Mouse (Mus musculus) left cerebral cortex, postnatal 25 days (tissue): ENCODE measurements around the gene Hoxa2. TPM values are rescaled to one million over a fixed set of nuclear protein-coding genes. Genes with fewer than 3 reads are reported as not detected.

Experiments used
- DNase-seq, 2 experiments: peaks; one replicate each; pipeline ENCODE4 v3.0.0; 2022; ENCODE audit warnings: low spot score in 2 of 2, mixed read lengths in 1 of 2
- intact Hi-C: fragments of 180-260 bp; cut with DNase I; formaldehyde crosslinking; loops from one replicate; pipeline ENCODE4 v1.15.1; 2025
- total RNA-seq, 2 experiments: library from RNA; stranded (reverse); gene quantifications; 2 replicates each; pipeline ENCODE4 v1.2.3; 2021

Gene Hoxa2
- not detected for total RNA-seq

DNA sequence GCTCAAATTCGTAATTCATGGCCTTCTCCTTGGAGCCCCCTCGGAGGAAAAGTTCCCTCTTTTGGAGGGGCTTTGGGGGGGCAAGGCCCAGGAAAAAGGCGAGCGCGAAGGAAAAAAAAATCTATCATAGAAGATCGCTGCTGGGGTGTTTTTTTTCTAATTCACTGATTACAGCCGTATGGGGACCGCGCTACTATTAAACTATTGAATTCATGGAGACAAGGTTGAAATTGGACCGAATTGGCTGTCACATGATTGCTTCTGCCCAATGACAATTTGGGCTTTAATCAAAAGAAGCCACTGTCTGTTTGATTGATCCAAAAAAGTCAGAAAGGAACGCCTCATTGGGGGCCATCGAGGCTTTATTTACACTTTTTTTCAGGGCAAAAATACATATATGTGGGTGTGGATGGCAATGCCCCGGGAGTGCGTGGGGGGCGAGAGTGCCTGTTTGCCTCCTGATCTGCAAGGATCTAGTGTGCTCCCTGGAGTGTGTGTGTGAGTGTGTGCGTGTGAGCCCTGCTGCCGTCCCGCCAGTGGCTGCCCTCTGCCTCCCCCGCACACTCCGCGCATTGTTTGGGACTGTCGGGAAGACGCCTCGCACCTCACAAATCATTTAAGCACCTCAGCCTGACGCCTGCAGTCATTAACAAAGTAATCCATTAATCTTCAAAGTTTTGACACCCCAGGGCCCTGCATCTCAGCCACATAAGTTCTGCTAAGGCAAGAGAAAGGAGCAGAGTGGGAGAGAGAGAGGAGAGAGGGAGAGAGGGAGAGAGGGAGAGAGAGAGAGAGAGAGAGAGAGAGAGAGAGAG, at the start of gene Hoxa2:
TSS of gene Hoxa2 (minus strand) at position 206 of the 815 bp plus-strand sequence.
- intact Hi-C loops: loop anchor here (5.0 kb wide), 3 partner anchors 37 to 147 kb away; partner anchors contain the start of genes Evx1 and Hoxa5
- no peak for DNase-seq

DNA sequence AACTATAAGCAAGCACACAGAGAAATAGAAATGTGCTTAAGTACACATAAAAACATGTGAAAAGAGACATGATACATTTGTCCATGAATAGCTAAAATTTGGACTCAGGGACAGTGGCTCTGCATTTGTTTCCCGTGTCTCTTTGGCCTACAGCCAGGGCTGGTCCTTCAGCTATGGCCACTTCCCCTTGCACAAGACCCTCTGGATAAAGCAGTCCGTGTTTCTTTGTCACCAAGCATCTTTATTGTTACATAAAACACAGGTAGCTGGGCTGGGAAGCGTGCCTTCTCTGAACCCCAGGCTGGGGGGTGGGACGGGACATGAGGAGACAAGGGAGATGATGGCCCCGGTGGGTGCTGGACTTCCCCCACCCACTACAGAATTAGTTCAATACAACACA, 49.6 kb upstream of the Hoxa2 start:
- intact Hi-C loops: loop anchor here (5.0 kb wide), 1 partner anchor 207 kb away; no protein-coding TSS in a partner anchor

GRCm38 (mm10) chr6:52213119-52213986, 48.7 kb upstream of the Hoxa2 start, which contains the start of the genes Hoxa3 and Gm28308:
Hoxa3 (minus strand) TSS chr6:52213336.
Gm28308 (minus strand) TSS chr6:52213339.
- DNase-seq: no peak
- intact Hi-C loops: loop anchor here (5.0 kb wide), 1 partner anchor 206 kb away; no protein-coding TSS in a partner anchor

More for the DNA sequence above, 49.6 kb upstream of the Hoxa2 start:
- no peak for DNase-seq

- intact Hi-C loops: loop anchor here (5.0 kb wide), 1 partner anchor 205 kb away; no protein-coding TSS in a partner anchor
- DNase-seq: no peak
Measured at GRCm38 (mm10) chr6:52212556-52213118, 48.0 kb upstream of the Hoxa2 start.

GRCm38 (mm10) chr6:52211961-52212360, 47.3 kb upstream of the Hoxa2 start:
- intact Hi-C loops: loop anchor here (5.0 kb wide), 1 partner anchor 205 kb away; no protein-coding TSS in a partner anchor
- no peak for DNase-seq

DNA sequence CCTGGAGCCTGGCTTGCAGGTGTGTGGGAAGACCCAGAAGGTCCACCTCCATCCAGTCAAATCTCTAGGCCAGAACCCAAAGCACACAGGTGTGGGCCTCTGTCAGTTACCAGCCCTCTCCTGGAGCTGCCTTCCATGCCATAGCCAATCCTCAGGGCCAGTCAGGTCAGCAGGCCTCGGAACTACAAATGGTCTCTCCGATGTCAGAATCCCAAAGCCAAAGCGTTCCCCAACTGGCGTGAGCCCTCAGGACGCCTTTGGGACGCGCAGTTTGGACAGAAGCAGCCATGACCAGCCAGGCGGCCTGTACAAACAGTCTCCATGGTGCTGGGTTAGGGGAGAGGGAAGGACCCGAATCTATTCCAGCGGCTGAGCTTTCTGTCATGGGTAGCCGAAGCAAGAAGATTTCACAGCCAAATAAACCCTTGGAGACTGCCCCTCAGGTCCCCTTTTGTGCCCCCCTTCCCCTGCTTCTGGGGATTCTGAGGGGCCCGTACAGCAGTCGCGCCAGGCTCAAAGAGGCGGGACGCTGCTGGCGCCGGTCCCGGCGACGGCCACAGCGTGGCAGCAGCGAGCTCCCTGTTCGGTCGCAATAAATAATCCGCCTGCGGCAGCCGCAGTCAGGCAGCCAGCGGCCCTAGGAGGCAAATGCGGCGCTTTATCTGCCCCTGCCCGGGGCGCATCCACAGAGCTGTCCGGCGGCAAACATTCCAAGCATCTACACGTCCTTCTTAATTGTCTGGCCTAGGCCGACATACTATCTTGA, 46.7 kb upstream of the Hoxa2 start:
- DNase-seq: peak; percentile 46 to 60
- intact Hi-C loops: loop anchor here (5.0 kb wide), 1 partner anchor 204 kb away; no protein-coding TSS in a partner anchor

GRCm38 (mm10) chr6:52209685-52210046, 45.0 kb upstream of the Hoxa2 start:
- DNase-seq: no peak
- intact Hi-C loops: loop anchor here (5.0 kb wide), 1 partner anchor 202 kb away; no protein-coding TSS in a partner anchor

- DNase-seq: no peak
- intact Hi-C loops: no loop called here
Measured at GRCm38 (mm10) chr6:52208868-52209684, 44.4 kb upstream of the Hoxa2 start.

DNA sequence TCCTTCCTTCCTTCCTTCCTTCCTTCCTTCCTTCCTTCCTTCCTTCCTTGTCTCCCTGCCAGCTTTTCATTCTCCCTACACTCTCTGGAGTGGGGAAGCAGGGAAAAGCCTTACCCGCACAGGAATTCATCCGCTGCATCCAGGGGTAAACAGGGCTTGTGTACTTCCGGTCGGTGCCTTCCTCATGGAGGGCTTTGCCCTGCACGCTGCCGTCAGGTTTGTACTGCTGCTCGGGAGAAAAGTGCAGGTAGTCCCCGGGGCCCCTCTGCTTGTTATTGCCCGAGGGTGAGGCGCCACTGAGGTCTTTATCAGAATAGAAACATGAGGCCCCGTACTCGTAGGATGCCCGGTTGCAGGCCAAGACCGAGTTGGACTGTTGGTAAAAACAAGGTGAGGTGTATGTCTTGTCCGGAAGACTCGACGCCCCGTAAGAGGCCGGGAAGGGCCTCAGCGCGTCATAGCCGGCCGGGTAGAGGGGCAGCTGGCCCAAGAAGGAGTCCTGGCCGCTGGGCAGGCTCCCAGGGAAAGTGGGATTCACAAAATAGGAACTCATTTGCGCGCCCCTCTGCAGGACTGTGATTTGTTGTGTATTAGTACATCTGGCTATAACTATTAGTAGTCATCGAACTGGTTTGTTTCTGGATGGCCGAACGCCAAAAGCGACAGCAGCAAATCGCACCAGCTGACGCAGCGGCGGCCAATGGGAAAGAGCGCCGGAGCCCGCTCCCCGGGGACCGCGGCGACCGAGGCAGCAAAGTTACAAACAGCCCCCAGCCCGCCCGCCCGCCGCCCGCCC, 43.6 kb upstream of the Hoxa2 start, which contains the start of gene Hoxa6:
TSS of gene Hoxa6 (minus strand) at position 651 of the 796 bp plus-strand sequence.
- DNase-seq: no peak
- intact Hi-C loops: no loop called here

GRCm38 (mm10) chr6:52207684-52207976, 43.0 kb upstream of the Hoxa2 start:
- intact Hi-C loops: no loop called here
- no peak for DNase-seq

DNA sequence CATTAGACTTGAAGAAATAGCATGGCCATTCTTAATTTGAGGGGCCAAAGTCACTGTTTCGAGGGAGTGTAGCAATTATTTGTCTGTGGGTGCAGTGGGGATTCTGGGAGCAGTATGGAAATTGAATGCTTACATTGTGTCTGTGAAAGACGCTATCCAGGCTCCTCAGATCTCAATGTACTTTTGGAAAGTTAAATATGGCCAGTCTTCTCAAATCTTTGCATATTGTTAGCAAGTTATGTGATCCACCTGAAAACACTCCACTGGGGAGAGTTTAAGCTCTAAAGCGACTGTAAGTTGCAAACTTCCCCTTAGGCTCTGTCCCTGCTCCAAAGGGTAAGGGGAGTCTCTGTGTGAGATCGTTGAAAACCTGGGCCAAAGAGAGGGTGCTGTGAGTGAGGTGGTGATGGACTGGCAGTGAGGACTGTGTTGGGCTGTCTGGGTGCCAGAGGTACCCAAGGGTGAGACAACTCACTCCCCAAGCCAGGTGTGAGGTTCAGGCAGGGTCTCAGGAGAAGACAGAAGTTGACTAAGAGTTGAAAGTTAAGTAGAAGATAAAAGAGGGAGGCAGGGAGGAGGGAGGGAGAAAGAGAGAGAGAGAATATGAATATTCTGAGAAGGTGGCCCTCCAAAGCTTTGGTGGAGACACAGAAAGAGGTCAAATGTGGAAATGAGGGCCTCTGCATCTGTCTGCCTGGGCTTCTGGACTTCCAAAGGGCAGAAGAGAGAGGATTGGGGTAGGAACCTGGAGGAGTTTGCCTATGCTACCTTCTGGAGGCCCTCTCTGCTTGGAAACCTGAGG, 42.5 kb upstream of the Hoxa2 start:
- intact Hi-C loops: no loop called here
- no peak for DNase-seq

DNA sequence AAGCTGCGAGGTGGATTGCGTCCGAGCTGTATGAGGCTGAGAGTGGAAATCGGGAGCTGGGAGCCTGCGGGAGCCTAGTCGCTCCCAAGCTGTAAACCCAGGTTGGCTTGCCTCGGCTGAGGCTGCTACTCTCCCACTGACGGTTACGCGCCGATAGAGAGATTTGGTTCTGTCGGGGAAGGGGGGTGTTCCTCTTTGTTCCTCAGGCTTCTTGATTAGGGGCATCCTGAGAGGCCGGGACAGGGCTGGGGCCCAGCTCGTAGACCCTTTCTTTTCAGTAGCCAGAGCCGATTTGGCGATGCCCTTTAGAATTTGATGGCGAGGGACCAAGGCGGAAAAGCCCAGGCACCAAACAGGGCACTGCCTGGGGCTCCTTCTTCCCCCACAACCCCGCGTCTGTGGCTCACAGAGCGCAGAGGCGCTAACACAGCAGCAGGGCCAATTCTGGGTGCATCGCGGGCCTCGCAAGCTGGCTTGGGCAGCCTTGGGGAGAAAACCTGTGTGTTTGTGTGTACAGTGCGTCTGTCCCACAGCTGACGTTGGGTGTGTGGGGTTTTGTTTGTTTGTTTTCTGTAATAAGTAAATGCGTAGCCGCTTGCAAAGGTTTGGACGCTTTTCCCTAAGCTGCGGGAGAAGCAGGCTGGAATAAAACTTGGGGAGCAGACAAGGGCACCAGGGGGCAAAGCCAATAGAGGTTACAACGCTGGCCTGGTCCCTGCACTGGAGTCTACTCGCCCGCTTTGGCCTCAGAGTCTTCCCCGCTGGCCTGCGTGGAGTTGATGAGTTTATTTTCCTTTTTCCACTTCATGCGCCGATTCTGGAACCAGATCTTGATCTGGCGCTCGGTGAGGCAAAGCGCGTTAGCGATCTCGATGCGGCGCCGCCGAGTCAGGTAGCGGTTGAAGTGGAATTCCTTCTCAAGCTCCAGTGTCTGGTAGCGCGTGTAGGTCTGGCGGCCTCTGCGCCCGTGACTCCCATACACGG, 41.3 kb upstream of the Hoxa2 start:
- no peak for DNase-seq
- intact Hi-C loops: no loop called here

- intact Hi-C loops: no loop called here
- DNase-seq: no peak
Measured at GRCm38 (mm10) chr6:52205221-52205620, 40.6 kb upstream of the Hoxa2 start.

DNA sequence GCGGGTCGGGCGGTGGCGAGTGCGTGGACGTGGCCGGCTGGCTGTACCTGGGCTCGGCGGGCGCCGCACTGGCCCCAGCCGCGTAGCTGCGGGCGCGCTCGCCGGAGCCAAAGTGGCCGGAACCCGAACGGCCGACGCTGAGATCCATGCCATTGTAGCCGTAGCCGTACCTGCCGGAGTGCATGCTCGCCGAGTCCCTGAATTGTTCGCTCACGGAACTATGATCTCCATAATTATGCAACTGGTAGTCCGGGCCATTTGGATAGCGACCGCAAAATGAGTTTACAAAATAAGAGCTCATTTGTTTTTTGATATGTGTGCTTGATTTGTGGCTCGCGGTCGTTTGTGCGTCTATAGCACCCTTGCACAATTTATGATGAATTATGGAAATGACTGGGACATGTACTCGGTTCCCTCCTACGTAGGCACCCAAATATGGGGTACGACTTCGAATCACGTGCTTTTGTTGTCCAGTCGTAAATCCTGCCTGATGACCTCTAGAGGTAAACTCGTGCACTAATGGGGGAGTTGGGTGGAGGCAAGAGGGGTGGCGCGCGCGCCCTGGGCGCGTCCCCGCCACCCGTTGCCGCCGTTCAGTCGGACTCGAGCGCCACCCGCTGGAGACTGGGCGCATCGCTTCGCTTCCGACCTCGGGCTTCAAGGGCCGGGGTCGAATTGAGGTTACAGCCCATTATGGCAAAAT, 39.6 kb upstream of the Hoxa2 start, which contains the start of gene Hoxa5:
TSS of gene Hoxa5 (minus strand) at position 538 of the 703 bp plus-strand sequence.
- intact Hi-C loops: loop anchor here (5.0 kb wide), 1 partner anchor 42 kb away; the partner anchor contains the start of gene Hoxa2
- DNase-seq: no peak
